Mouse (Mus musculus) frontal cortex, postnatal 14 days (tissue): Measurements from ENCODE around the gene Zic5.
"Not testable (repeated sequence)": the region's sequence is repeated elsewhere in the genome, so short reads cannot be mapped to it uniquely, and the experiment has no call there.

ENCODE experiments used
- DNase-seq, 2 experiments: peaks; one replicate each; pipeline ENCODE4 v3.0.0; 2022; ENCODE audit warnings: low spot score in 2 of 2

The Zic5 gene

GRCm38 (mm10) chr14:122464351-122464762 lies 1.1 kb downstream of the Zic5 start:
- DNase-seq, result no peak

- not testable (repeated sequence) for DNase-seq
Measured at GRCm38 (mm10) chr14:122463734-122464341, 1.6 kb downstream of the Zic5 start.

GRCm38 (mm10) chr14:122463080-122463691 lies 2.3 kb downstream of the Zic5 start:
- DNase-seq, result no peak

DNA sequence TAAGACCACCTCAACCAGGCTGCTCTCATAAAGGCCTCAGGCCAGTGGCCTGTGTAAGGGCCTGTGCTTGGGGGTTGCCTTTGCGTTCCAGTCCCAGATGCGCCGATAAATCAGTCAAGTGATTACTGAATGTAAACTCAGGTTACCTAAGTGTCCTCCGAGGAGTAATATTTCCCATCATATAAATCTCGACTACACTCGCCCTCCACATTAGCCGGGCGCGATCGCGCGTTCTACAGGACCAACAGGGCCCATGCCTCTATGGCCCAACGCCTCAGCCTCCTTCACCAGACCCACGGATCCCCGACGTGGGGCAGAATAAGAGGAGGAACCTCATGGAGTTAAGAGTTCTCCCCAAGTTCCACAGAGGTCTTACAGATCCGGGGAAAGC lies 2.8 kb downstream of the Zic5 start:
- DNase-seq, result no peak

- DNase-seq, result no peak
Measured at GRCm38 (mm10) chr14:122461966-122462365, 3.5 kb downstream of the Zic5 start.

DNA sequence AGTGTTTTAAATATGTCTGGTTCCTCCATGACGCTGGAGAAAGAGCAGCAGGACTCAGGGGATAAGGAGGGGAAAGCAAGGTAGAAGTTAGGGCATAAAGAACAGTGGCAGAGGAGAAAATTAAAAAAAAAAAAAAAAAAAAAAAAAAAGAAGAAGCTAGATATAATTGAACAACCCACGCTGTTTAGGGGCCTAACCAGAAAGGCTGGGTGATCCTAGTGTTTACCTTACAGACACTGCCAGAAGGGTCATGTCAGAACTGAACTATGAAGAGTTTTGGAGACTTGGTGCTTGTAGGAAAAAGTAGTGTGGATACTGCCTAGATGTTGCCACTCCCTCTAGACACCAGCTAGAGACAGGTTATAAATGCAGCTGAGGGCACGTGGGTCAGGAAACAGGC lies 4.0 kb downstream of the Zic5 start:
- no peak for DNase-seq

DNA sequence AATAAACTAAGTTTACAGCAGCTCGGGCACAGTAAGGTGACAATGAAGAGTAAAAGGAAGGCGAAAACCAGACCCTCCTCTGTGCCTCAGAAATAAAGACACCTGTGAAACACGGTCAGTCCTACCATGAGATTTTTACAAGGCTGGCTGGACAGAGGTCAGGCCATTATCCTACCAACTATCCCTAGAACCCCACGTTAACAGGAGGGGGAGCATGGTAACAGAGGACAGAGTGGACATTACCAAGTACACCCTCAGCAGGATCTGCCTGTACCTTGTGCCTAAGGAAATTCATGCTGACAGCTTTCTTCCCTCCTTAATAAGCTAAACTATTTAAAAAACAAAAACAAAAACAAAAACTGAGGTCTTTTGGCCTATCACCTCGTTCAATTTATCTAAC lies 5.3 kb downstream of the Zic5 start:
- no peak for DNase-seq

GRCm38 (mm10) chr14:122459776-122460175 lies 5.7 kb downstream of the Zic5 start:
- no peak for DNase-seq

DNA sequence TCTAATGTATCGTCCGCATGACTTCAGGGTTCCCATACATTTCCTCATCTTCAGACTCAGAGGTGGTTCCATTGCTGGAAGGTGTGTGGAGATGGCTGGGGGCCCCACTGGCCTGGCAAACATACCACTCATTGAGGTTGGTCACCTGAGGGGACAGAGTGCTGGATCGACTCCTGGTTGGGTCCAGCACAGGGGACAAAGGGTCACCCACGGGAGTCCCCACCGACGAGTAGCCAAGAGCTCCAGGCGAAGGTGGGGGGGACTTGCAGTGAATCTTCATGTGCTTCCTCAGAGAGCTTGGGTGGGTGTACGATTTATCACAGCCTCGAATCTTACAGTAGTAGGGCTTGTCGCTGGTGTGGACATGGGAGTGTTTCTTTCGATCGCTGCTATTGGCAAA lies 6.1 kb downstream of the Zic5 start:
- DNase-seq, result not testable (repeated sequence)

DNA sequence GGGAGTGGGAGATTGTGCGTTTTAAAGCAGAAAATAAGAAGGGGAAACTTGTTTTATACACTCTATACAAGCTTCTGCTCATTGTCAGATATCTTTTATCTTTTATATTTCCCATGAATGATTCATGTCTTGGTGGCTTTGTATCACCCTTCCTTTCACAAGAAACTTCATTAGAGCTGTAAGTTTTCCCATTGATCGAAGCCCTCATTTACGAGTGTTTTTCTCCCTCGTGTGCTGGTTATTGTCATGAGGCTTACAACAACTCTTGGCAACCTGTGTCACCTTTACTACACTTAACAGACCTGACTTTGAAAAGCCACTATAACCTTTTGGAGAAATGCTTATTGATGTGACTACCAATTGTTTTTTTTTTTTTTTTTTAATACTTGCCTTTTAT lies 9.9 kb downstream of the Zic5 start:
- no peak for DNase-seq

DNA sequence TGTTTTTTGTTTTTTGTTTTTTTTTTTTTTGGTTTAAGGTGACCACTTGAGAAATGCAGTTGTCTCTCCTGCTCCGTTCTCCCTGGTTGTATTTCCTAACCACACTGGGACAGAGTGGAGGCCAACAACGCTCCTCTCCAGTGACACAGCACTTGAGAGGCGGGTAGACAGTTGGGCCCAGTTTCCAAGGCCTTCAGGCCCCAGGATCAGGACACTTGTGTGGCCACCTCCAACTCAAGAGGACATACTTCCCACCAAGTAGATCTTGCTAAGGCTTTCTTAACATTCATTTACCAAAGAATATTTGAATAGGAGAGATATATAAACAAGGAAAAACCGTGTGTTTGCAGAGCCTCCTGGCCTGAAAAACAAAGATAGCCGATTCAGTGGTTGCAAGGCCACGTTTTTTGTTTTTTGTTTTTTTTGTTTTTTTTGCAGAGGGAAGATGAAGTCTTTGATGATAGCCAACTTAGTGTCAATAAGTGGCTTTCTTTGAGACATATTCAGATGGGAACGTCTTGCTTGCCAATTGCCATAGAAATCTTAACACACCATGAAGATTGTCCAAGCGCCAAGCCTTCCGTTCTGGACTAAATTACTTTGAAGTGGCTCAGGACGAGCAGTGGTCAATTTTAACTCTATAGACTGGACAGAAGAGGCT lies 10.4 kb downstream of the Zic5 start:
- DNase-seq, result no peak

DNA sequence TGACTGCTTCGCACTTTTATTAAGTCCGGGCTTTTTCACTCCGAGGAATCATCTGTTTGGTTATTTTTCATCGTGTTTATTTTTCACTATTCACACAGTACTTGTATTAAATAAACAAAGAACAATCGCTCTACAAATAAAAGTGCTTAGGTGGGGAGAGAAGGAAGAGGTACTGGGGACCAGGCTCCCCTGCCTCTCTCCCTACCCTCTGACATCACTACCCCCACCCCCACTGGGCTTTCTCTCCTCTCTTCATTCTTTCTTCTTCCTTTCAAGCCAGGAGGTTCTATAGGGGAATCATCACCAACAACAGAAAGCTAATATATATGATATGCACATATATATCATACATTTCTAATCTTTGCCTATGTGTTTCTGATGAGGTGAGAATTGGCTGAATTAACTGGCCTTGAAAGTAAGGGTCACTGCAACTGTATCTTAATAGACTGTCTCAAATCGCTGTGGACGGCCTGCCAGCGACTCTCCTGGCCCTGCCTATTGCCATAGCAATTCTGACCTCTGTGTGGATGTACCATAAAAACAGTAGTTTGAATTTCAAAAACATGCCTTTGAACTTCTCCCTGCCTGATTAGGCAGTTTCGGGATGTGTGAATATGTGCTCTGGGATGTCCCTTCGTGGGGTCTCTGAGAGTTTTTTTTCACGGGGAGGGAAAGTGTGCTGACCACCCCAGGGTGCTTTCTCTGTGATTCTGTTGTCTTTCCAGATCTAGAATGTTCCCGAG lies 11.3 kb downstream of the Zic5 start:
- no peak for DNase-seq

DNA sequence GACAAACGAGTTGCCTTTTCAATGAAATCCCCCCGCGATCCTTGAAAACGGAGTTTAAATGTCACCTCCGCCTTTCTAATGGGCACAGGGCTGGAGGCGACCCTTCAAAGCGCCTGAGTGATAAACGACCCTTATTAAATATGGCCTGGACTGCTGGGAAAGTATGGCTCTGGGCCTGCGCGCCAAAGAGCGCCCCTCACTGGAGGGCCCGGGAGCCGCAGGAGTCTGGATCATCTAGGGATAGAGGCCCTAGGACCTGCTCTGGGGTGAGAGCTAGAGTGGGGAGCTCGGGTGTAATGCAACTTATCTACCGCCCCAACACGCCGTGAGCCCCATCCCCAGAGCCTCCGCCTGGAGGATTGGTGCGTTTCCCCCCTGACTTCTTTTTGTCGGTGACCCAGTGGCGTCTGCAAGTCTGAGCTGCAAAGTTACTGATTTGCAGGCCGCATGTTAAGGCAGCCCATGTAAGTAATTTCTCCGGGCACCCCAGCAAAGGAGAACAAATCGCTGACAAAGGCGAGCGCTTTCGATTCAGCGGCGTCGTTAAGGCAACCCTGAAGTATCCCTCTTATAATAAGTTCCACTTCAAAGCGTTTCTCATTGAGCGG lies 12.0 kb downstream of the Zic5 start:
- no peak for DNase-seq

- no peak for DNase-seq
Measured at GRCm38 (mm10) chr14:122452701-122453387, 12.6 kb downstream of the Zic5 start.

GRCm38 (mm10) chr14:122451551-122452145 lies 13.8 kb downstream of the Zic5 start:
- no peak for DNase-seq

DNA sequence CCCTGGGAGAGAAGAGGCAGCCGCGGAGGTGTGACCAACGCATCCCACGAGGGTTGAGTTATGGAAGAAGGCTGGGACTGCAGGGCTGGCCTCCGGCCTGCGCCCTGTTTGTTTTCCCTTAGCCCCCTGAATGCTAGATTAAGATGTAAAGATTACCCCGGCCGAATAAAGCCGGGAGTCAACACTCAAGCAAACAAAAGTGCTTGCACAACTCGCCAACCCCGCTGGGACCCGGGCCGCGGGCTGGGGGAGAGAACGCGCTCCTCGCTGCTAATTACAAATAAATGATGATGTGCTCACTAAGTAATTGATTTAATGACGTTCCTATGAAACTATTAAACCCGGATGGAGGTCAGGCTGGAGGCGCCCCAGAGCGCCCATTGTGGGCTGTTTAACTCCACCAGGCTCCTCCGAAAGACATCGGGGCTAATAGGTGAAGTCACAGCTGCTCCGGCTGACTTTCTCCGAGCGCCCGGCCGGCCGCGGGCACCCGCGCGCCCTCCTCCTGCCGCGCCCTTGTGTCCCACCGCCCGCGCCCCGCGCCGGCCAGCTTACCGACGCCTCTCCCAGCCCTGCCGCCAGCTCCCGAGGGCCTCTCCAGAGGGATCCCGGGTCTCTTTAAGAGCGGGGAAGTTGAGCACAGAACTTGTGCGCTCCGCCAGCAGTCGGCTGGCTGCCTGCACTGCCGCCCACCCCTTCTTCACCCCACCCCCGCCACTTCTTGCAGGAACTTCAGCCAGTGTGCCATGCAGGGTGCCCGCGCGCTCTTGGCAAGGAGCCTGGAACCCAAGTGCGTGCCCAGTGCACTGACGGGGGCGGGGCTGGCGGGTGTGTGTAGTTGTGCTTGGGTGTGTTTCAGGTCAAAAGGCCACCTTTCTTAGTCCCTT lies 14.7 kb downstream of the Zic5 start, which contains the start of gene Gm5089:
Gene Gm5089 (minus strand): TSS at position 620 of the 887 bp plus-strand sequence.
- peak in 1 of 2 experiments; percentile 42 for DNase-seq

GRCm38 (mm10) chr14:122449601-122450495 lies 15.6 kb downstream of the Zic5 start:
- DNase-seq, result no peak

DNA sequence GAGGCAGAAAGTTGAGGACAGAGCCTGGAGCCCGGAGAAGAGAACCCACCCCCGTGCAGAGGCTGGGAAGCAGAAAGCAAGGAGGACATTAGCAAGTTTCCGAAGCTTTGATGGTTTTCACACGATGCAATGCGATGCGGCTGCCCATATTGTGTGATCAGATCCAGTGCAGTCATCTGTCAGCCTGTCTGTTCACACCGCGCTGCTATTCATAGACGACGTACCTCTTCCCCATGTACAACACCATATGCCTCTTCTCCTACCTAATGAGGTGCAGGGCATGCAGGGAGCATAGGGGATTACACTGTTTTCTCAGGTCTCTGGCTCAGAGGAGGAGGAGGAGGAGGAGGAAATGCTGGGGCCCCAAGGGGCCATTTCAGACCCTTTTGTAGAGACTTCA lies 28.6 kb downstream of the Zic5 start:
- no peak for DNase-seq

GRCm38 (mm10) chr14:122434039-122434438 lies 31.4 kb downstream of the Zic5 start:
- DNase-seq, result no peak
